Mouse (Mus musculus) intestine, postnatal 0 days (tissue): ENCODE results near the gene Nos3. TPM values are rescaled to one million over a fixed set of nuclear protein-coding genes. Genes with fewer than 3 reads are reported as not detected.
A peak's percentile ranks its signal among the peaks of the same experiment; 100 is the strongest.

Experiments used
- ATAC-seq: fragments of 200-750 bp; cut with Nextera tagmentation; 2 replicates; pipeline ENCODE4 v1.8.0; 2017; ENCODE audit warnings: mild to moderate bottlenecking, moderate TSS enrichment, moderate library complexity
- H3K27ac ChIP-seq: fragments of 300-500 bp; sonication (generic); 2 replicates; pipeline ENCODE4 v1.5.1; 2014; ENCODE audit warnings: mild to moderate bottlenecking, low read depth, low read length, moderate library complexity
- H3K27me3 ChIP-seq: fragments of 300-500 bp; sonication (generic); replicated peaks from 2 replicates; pipeline ENCODE4 v1.6.1; 2014; ENCODE audit warnings: low read length, mixed read lengths; ENCODE audit not compliant: control insufficient read depth, insufficient read depth
- H3K36me3 ChIP-seq: fragments of 300-500 bp; sonication (generic); 2 replicates; pipeline ENCODE4 v1.6.1; 2014; ENCODE audit warnings: mild to moderate bottlenecking, moderate library complexity; ENCODE audit not compliant: control insufficient read depth, insufficient read depth
- H3K4me1 ChIP-seq: fragments of 300-500 bp; sonication (generic); replicated peaks from 2 replicates; pipeline ENCODE4 v1.6.1; 2014; ENCODE audit warnings: antibody characterized with exemption, low read length, mixed read lengths; ENCODE audit not compliant: control insufficient read depth, insufficient read depth
- H3K4me2 ChIP-seq: fragments of 300-500 bp; sonication (generic); replicated peaks from 2 replicates; pipeline ENCODE4 v1.6.1; 2014; ENCODE audit warnings: low read depth, mild to moderate bottlenecking, moderate library complexity
- H3K4me3 ChIP-seq: fragments of 300-500 bp; sonication (generic); 2 replicates; pipeline ENCODE4 v1.5.1; 2014; ENCODE audit warnings: low read depth, low read length
- H3K9ac ChIP-seq: fragments of 300-500 bp; sonication (generic); 2 replicates; pipeline ENCODE4 v1.6.1; 2014; ENCODE audit warnings: mild to moderate bottlenecking, low read depth, low read length
- H3K9me3 ChIP-seq: fragments of 300-500 bp; sonication (generic); 2 replicates; pipeline ENCODE4 v1.6.1; 2016; ENCODE audit warnings: mixed run types; ENCODE audit not compliant: control insufficient read depth
- CTCF ChIP-seq: sonication (generic); IDR thresholded peaks from 2 replicates; pipeline ENCODE4 v1.5.1; 2016; ENCODE audit warnings: low read depth, mild to moderate bottlenecking, control low read depth, antibody characterized with exemption, moderate library complexity
- WGBS: fragments of 180-500 bp; shearing (Covaris S2); extraction: QIAGEN DNeasy Blood & Tissue Kit; methylation state at CpG from one replicate; pipeline ENCODE4 v1.1.7; 2014; 5-methylcytosine and 5-hydroxymethylcytosine counted together
- polyA plus RNA-seq: library from polyadenylated mRNA; unstranded; fragments of >200 nt; fragmentation: Nextera tagmentation; extraction: Ambion mirVana; gene quantifications from 2 replicates; pipeline ENCODE4 v1.2.1, GENCODE M21; 2015

Gene Nos3
- polyA plus RNA-seq, 1 experiment from 2014 or later, result 3.5 TPM

GRCm38 (mm10) chr5:24348546-24348945, 16.1 kb upstream of the Nos3 start:
- peak; percentile 11; the same call in 1 of the 2 replicates for ATAC-seq
- under 1% methylated on average over 25 of the region's 30 CpGs for WGBS
- no peak for TF ChIP-seq CTCF
- Histone ChIP-seq H3K4me3 (peak overlapping the region; percentile 45), H3K27ac (no peak overlapping the region), H3K27me3 (peaks cover 41% of the 10 kb centered on the region), H3K9me3 (no peaks in the 10 kb centered on the region), H3K4me2 (peak overlapping the region; percentile 83), H3K36me3 (no peaks in the 10 kb centered on the region), H3K4me1 (no peaks in the 10 kb centered on the region), H3K9ac (no peak overlapping the region)

DNA sequence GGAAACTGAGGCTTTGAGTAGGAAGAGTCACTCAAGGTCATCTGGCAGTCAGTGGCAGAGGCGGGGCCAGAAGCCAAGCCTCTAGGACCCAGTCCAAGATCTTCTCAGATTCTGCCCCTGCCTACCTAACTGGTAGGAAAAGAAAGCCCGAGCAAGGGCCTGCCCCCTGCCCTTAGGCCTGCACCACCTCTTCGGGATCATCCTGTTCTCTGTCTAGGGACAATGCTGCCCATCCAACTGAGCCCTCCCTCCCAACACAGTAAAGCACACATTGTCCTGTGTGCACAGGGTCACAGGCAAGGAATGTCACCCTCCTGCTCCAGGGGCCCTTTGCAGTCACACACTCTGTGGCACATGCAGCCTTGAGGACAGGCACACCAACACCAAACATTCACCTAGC, 14.5 kb upstream of the Nos3 start:
- WGBS, result 59% methylated on average over 3 of the region's 3 CpGs
- TF ChIP-seq CTCF, result no peak

DNA sequence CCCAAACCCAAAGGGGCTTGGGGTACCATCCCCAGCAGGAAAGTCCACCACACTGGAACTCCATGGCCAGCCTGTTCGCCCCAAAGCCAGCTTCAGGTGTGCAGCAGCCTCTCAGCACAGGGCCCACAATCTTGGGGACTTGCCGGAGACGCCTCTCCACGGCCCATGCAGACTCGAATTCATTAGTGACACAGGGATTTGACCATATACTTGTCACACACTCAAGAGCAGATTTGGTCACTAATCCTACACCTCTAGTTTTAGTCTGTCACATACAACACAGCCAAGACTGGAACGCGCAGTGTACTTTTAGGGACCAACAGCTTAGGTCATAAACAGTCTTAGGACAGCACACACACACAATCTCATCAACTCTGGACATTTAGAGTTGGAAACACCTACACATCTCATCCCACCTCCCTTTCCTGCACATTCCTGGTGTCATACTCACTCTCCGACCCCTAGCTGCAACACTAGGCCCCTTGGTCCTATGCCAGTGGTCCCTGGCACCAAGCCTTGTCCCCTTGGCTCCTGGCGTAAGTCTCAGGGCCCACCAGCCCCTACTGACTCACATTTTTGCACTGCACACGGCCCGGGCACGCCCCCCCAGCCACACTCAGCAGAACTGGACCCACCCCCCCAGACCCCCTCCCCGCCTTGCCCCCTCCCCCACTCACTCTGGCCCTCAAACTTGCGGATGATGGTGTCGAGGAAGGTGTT, 13.9 kb upstream of the Nos3 start:
- H3K4me2 ChIP-seq, result peak overlapping the region; percentile 91
- 46% methylated on average over 15 of the region's 15 CpGs for WGBS

More for the DNA sequence above, 14.5 kb upstream of the Nos3 start:
- Histone ChIP-seq H3K9ac (no peak overlapping the region), H3K4me2 (peak overlapping the region; percentile 91; the same call in 1 of the 2 replicates), H3K27me3 (peaks cover 44% of the 10 kb centered on the region), H3K36me3 (no peaks in the 10 kb centered on the region), H3K27ac (no peak overlapping the region), H3K4me1 (no peaks in the 10 kb centered on the region), H3K4me3 (no peak overlapping the region; the same call in 1 of the 2 replicates), H3K9me3 (no peaks in the 10 kb centered on the region)
- no peak for ATAC-seq

GRCm38 (mm10) chr5:24351278-24351677, 13.3 kb upstream of the Nos3 start, which contains the start of gene Kcnh2:
TSS of gene Kcnh2 (minus strand) at chr5:24351604.
- no peak for TF ChIP-seq CTCF
- 0 out of 2 replicates have a peak, but pooled peaks have one; percentile 4 for ATAC-seq
- Histone ChIP-seq H3K9me3 (no peaks in the 10 kb centered on the region), H3K4me3 (peak within 1 kb of the TSS; percentile 66), H3K4me2 (peak within 1 kb of the TSS; percentile 91), H3K36me3 (no peaks in the 10 kb centered on the region), H3K27me3 (peaks cover 44% of the 10 kb centered on the region), H3K27ac (peak within 1 kb of the TSS; percentile 73), H3K4me1 (no peaks in the 10 kb centered on the region), H3K9ac (peak within 1 kb of the TSS; percentile 50)
- 2% methylated on average over 53 of the region's 53 CpGs for WGBS

More for the DNA sequence above, 13.9 kb upstream of the Nos3 start:
- peak overlapping the region; percentile 50; the same call in 1 of the 2 replicates for H3K9ac ChIP-seq
- no peaks in the 10 kb centered on the region for H3K9me3 ChIP-seq
- H3K27ac ChIP-seq, result no peak overlapping the region
- no peaks in the 10 kb centered on the region for H3K4me1 ChIP-seq
- ATAC-seq, result no peak
- H3K4me3 ChIP-seq, result peak overlapping the region; percentile 66
- peaks cover 44% of the 10 kb centered on the region for H3K27me3 ChIP-seq
- H3K36me3 ChIP-seq, result no peaks in the 10 kb centered on the region
- TF ChIP-seq CTCF, result no peak

- Histone ChIP-seq H3K27me3 (peaks cover 44% of the 10 kb centered on the region), H3K9ac (peak overlapping the region; percentile 50), H3K4me1 (no peaks in the 10 kb centered on the region), H3K27ac (peak overlapping the region; percentile 73), H3K4me3 (peak overlapping the region; percentile 66), H3K9me3 (no peaks in the 10 kb centered on the region), H3K36me3 (no peaks in the 10 kb centered on the region), H3K4me2 (peak overlapping the region; percentile 91)
- WGBS, result under 1% methylated on average over 38 of the region's 41 CpGs
- no peak for TF ChIP-seq CTCF
- peak; percentile 23 for ATAC-seq
These were observed 12.9 kb upstream of the Nos3 start for GRCm38 (mm10) chr5:24351701-24352171.

DNA sequence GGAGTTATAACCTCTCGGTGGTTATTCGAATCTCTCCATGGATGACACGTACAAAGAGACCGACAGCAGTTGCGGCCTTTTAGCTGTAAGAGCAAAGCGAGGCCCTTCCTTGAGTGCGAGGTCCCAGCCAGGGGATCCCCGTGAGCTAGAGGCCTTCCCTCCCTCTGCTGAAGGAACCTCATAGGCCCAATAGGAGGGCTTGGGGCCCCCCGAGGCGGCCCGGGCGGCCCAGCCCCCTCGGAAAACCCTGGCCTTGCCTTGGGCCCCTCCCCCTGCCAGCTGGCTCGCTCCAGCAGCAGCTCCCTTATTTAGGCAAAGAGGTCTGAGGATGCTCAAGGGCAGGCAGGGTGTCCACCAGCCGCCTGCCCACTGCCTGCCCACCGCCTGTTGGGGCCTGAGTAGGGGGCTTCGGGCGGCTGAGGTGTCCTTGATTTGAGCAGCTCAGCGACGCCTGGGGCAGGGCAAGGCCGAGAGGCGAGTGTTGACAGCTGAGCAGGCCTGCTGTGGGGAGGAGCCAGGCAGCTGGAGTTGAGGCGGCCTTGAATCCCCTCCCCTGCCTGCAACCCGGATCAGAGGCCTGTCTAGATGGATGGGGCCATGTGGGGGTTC, 12.3 kb upstream of the Nos3 start:
- Histone ChIP-seq H3K9ac (peak overlapping the region; percentile 34), H3K4me3 (peak overlapping the region; percentile 66), H3K4me1 (no peaks in the 10 kb centered on the region), H3K27me3 (peaks cover 44% of the 10 kb centered on the region), H3K9me3 (no peaks in the 10 kb centered on the region), H3K4me2 (peak overlapping the region; percentile 91), H3K27ac (peak overlapping the region; percentile 73), H3K36me3 (no peaks in the 10 kb centered on the region)
- peak; percentile 25; the same call in 1 of the 2 replicates for ATAC-seq
- no peak for TF ChIP-seq CTCF
- 4% methylated on average over 24 of the region's 24 CpGs for WGBS
